Mouse (Mus musculus): ENCODE measurements around the gene A730015C16Rik.

The A730015C16Rik gene

DNA sequence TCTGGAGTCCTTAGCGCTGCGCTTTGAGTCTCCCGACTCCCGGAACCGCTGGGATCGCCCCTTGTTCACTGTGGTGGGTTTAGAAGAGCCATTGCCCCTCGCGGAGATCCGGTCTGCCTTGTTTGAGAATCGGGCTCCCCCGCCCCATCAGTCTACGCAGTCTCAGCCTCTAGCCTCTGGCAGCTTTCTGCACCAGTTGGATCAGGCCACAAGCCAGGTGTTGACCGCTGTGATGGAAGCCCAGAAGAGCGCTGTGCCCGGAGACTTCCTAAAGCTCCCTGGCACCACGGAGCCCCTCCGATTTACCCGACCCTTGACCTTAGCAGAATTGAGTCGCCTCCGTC lies at the start of gene A730015C16Rik:
TSS of gene A730015C16Rik (minus strand) at position 115 of the 344 bp plus-strand sequence.
- DNase-seq (ENCODE audit: low spot score in 2 of 2) = no peak

DNA sequence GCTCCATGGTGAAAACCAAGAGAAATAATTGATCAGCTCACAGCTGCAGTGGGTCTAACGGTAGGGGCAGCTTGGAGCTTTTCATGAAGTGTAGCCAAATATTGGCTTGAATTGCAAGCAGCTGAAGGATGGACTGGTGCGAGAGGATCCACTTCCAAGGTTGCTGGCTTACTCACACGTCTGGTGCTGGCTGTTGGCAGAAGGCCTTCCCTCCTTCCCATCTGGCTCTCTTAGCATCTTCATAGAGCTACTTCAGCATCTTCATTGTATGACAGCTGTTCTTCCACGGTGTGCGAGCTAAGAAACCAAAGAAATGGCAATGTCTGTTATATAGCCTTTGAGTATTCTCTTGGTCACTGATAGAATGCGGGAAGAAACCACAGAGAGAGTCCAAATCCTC lies 42.5 kb upstream of the A730015C16Rik start:
- DNase-seq (ENCODE audit: low spot score in 2 of 2) = no peak

DNA sequence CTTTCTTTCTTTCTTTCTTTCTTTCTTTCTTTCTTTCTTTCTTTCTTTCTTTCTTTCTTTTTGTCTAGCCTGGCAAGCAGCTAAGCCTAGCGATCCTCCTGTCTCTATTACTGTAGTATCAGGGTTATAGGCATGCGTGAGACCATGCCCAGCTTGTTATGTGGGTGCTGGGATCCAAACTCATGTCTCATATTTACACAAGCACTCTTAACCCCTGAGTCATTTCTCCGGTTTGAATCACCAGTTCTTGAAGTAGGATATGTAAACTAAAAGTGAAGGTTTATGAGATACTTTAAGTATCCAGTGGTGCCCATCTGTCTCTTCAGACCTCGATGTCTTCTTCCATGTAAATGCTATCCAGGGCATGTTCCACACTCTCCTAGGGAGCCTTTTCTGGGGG lies 39.0 kb upstream of the A730015C16Rik start:
- no peak for DNase-seq (ENCODE audit: low spot score in 2 of 2)

DNA sequence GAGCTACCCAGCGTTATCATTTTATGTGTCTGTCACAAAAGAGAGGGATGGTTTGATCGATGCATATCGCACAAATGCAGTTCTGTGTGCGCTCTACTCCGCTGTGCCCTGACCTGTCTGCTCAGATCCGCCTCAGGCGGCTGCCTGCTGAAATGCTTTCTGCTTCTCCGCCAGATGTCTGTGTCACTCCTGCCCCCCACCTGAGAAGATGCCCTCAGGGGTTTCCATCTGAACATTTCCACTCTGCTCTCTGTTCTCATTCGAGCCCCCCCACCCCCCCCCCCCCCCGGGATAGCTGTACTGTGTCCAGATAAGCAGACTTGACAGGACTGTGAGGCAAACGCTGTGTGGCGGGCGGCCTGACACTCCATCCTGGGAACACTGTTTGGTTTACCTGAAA lies 35.4 kb upstream of the A730015C16Rik start:
- DNase-seq (ENCODE audit: low spot score in 2 of 2) = no peak

- DNase-seq (ENCODE audit: low spot score in 2 of 2) = peak; percentile 12 to 14
These were observed 30.8 kb upstream of the A730015C16Rik start, which contains the start of gene Rab3b for GRCm38 (mm10) chr4:108878963-108879822. Gene Rab3b, plus strand, starts transcription at chr4:108879063.

DNA sequence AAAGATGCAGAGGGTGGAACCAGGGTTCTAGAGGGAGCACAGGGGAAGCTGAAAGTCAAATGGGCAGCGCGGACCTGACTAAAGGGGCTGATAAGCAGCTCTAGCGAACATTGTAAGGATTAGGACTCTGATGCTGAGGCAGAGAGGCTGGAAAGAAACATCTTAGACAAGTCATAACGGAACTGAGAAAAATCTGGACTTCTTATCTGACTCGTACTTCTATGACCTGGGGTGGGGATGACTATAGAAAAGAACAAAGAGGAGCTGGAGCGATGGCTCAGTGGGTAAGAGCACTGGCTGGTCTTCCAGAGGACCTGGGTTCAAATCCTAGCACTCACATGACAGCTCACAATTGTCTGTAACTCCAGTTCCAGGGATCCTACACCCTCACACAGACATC lies 29.5 kb upstream of the A730015C16Rik start:
- DNase-seq (ENCODE audit: low spot score in 2 of 2) = no peak

DNA sequence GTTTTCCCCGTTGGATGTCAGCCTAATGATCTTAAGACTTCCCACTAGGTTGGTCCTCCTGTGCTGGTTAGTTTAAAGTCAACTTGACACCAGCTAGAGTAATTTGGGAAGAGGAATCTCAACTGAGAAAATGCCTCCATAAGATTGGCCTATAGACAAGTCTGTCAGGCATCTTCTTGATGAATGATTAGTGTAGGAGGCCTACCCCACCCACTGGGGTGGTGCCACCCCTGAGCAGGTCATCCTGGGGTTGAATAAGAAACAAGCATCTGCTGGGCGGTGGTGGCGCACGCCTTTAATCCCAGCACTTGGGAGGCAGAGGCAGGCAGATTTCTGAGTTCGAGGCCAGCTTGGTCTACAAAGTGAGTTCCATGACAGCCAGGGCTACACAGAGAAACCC lies 25.3 kb upstream of the A730015C16Rik start:
- no peak for DNase-seq (ENCODE audit: low spot score in 2 of 2)

DNA sequence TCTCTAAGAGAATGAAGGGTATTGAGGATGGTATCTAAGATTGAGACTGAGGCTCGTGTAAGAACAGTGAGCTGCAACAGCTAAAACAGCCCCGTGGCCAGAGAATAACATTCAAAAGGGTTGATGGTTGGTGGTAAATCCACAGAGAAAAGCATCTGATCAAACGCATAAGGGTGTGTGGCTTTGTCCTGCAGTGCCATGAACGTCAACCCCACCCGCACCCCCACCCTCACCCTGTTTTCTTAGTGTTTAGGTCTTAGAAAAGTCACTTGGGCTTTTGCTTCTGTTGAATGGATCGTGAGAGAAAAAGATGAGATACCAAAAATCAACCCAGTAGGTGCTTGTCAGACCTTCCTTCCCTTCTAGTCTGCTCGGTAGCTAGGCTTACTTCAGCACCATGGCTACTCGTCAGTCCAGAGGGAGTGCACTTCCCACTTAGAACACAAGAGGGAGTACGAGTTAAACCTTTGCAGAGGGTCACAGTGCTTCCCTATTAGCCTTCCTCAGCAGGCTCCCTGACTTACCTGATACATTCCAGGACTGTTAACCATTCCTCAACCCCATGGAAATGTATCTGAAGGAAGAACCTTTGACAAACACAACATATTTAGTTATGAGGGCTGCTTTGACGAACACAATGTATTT lies 21.4 kb upstream of the A730015C16Rik start:
- DNase-seq (ENCODE audit: low spot score in 2 of 2) = peak; percentile 67 to 91

- DNase-seq (ENCODE audit: low spot score in 2 of 2) = no peak
These were observed 18.4 kb upstream of the A730015C16Rik start for GRCm38 (mm10) chr4:108866806-108867205.

GRCm38 (mm10) chr4:108847715-108848504 lies 509 bp downstream of the A730015C16Rik start, which contains the start of gene Kti12:
Gene Kti12, plus strand, starts transcription at chr4:108847785.
- DNase-seq (ENCODE audit: low spot score in 2 of 2) = peak; percentile 66 to 76

- no peak for DNase-seq (ENCODE audit: low spot score in 2 of 2)
These were observed 2.4 kb downstream of the A730015C16Rik start for GRCm38 (mm10) chr4:108845824-108846569.

DNA sequence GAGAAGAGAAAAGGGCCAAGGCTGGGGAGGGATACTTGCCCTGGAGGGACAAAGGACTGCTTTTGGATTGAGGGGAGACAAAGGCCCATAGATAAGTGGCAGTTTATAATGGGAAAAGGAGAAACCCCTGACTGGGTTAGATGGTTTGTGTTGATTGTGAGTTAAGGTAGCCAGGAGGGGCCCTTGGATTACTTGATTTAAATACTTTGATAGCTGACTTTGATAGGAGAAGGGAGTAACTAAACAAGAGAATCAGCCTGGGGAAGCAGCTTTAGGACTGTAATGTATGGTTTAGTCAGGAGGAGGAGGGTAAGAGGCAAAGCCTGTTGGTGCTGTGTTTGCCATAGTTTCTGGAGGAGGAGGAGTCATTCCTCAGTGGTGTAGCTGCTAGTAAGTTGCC lies 5.1 kb downstream of the A730015C16Rik start:
- DNase-seq (ENCODE audit: low spot score in 2 of 2) = no peak

DNA sequence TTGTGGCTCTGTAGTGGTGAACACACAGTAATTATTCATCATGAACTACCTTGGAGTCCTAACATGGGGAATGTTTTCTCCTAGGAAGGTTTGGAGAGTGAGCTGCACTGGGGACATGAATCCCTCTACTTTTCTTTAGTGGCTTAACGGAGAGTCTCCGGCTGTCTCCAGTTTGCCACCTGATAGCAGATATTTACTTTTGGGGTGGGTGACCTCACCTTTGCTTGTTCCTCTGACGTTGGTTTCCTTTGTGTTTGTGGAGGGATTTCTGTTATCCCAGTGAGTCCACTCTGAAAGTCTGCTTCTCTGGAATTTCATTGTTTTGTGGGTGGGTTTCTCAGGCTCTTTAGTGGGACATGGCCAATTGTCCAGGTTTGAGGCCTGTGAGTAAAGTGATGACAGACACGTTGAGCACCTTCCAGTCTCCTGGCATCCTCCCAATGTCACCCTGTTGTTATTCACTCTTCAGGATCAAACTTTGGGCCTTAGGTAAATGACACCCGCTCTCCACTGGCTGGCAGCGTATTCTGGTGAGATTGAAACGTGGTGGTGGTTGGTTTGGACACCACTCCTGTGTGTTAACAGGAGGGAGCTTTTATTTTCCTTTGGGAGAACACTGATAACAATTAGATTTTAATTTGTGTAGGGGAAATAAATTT lies 6.4 kb downstream of the A730015C16Rik start:
- no peak for DNase-seq (ENCODE audit: low spot score in 2 of 2)

DNA sequence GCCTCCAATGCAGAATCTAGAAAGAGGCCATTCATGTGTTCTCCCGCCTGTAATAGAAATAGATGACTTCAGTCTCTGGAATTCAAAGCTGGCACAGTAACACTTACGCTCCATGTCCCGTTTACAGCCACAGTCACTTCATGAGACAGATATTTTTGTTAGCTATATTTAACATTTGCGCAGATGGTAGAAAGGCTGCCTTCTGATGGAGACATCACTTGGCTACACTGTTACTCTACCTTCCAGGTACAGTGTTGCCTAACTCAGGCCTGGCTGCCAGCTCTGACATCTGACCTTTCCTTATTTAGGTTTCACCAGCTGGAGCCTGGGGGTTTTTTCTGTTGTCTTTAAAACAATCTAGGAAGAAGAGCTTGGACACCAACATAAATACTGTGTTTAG lies 10.4 kb downstream of the A730015C16Rik start:
- DNase-seq (ENCODE audit: low spot score in 2 of 2) = no peak

DNA sequence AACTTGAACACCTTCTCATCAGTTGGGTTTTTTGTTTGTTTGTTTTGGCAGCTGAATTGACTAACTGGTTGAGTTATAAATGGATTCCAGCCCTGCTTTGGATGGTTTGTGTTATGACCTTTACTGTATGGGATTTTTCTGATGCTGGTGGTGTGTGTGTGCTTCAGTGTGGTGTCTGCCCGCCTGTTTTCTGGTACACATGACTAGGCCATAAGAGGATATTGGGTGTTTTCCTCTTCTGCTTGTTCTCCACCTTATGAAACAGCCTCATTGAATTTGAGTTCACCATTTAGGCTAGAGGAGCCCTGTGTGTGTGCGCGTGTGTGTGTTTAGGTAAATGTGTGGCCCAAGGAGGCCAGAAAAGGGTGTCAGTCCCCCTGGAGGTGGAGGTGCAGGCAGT lies 12.9 kb downstream of the A730015C16Rik start:
- no peak for DNase-seq (ENCODE audit: low spot score in 2 of 2)

DNA sequence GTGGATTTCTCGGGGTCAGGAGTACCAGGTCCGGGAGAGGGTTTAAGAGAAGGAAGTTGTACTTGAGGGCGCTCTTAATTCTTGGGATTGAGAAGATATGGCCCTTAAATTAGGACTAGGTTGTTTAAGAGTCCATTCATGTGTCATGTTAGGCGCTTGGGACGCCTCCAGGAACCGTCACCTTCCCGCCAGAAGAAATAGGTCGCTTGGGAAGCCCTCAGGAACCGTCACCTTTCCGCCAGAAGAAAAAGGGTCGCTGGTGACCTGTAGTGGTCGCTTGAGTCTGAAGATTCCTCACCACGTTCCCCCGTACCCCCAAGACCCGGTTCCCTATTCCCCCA lies 13.5 kb downstream of the A730015C16Rik start:
- DNase-seq (ENCODE audit: low spot score in 2 of 2) = no peak

DNA sequence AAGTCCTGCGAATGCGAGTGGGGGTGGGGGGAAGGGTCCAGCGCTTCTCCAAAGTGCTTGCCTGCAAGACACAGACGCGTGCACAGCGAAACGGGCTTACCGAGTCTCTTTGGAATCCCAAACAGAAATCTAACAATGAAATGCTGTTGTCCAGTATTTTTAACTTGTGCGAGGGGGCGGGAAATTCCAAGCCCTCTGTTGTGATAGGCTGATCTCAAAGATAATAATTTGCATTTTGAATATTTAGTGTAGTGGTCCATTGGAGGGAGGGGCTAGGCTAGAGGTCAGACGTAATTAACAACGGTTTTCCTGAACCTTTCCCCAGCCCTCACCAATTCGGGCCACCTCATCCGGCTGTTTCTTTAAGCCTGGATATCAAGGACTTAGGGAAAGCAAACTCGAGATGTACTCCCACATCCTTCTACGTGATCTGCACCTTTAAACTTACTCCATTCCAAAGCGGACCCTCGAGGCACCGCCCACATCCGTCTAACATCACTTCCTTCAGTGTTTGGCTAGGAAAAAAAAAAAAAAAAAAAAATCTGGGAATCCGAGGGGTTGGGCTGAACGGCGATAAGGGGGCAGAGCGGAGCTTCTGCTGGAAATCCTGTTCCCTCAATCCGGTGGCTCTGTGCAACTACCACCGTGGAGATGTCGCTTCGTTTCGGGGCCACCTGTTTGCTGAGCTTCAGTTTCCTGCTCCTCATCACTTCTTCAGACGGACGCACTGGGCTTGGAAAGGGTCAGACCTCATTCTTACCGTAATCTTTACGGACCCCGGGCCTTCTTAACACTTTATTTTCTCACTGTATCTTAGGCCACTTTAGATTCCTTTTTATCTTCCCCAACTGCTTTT lies 14.1 kb downstream of the A730015C16Rik start, which contains the start of gene Txndc12:
TSS of gene Txndc12 (plus strand) at position 487 of the 856 bp plus-strand sequence.
- peak; percentile 62 to 71 for DNase-seq (ENCODE audit: low spot score in 2 of 2)

- DNase-seq (ENCODE audit: low spot score in 2 of 2) = no peak
These were observed 14.6 kb downstream of the A730015C16Rik start for GRCm38 (mm10) chr4:108833828-108834114.

DNA sequence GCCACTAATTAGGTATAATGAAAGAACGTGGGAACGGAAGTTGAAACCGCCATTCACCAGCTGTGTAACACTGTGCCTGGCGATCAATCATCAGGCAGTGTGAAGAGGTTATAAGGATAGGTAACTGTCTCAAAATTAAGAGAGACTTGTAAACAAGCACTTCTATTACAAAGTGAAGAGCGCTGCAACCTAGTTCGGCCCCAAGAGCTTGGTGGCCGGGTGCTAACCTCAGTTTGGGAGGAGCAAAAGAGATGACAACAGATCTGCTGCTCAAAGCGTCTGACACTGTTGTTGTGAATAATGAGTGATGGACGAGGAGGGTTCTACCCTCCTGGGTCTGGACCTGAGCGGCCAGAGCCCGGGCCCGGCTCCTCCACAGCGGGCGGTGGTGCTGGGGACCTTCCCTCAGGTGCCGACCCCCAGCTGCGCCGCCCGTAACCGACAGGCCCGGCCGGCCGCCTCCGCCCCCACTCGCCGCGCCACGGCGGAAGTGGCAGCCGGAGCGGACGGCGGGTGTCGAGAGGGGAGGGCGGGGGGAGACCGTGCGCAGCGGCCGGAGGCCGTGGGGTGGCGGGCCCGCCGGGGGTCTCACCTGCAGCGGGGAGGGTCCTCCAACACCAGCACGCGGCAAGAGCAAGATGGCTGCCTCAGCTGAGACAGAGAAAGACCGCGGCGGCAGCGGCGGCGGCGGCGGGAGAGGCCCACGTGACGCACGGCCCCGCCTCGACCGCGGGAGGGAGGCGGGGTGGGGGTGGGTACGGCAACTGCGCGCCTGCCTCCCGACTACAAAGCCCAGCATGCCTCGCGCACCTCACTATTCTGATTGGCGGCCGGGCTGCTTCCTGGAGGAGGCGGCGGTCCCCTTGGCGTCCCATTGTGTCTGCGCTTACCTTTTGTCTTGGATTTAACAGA lies 15.2 kb downstream of the A730015C16Rik start, which contains the start of gene Btf3l4:
TSS of gene Btf3l4 (minus strand) at position 699 of the 912 bp plus-strand sequence.
- DNase-seq (ENCODE audit: low spot score in 2 of 2) = peak; percentile 72 to 74
